Mouse (Mus musculus) liver, postnatal 0 days (tissue): ENCODE measurements at regions not wholly inside any gene's neighbourhood (a gene's known extent, or its start where the extent isn't known, plus 50 kb on each side); places are given as distances from the start of the nearest gene placed in this dataset.

Source experiments
- ATAC-seq: fragments of 200-750 bp; cut with Nextera tagmentation; 2 replicates; pipeline ENCODE4 v1.8.0; 2017; ENCODE audit warnings: mild to moderate bottlenecking, moderate library complexity
- DNase-seq: peaks from one replicate; pipeline ENCODE4 v3.0.0-alpha.2; 2016
- H3K27ac ChIP-seq: fragments of 300-500 bp; sonication (generic); 2 replicates; pipeline ENCODE4 v1.5.1; 2014; ENCODE audit warnings: antibody characterized with exemption, moderate library complexity, mild to moderate bottlenecking, low read depth
- H3K27me3 ChIP-seq: fragments of 300-500 bp; sonication (generic); 2 replicates; pipeline ENCODE4 v1.6.1; 2014; ENCODE audit warnings: low read length, control low read depth, mixed read lengths; ENCODE audit not compliant: insufficient read depth
- H3K36me3 ChIP-seq: fragments of 300-500 bp; sonication (generic); replicated peaks from 2 replicates; pipeline ENCODE4 v1.6.1; 2014; ENCODE audit warnings: mild to moderate bottlenecking, control low read depth, low read length, moderate library complexity, mixed read lengths; ENCODE audit not compliant: insufficient read depth
- H3K4me1 ChIP-seq: fragments of 300-500 bp; sonication (generic); 2 replicates; pipeline ENCODE4 v1.6.1; 2014; ENCODE audit warnings: antibody characterized with exemption, mild to moderate bottlenecking, control low read depth; ENCODE audit not compliant: insufficient read depth
- H3K4me2 ChIP-seq: fragments of 300-500 bp; sonication (generic); 2 replicates; pipeline ENCODE4 v1.6.1; 2014; ENCODE audit warnings: low read depth, mild to moderate bottlenecking, low read length, moderate library complexity, mixed read lengths
- H3K4me3 ChIP-seq: fragments of 300-500 bp; sonication (generic); 2 replicates; pipeline ENCODE4 v1.5.1; 2014; ENCODE audit warnings: low read depth, low read length
- H3K9ac ChIP-seq: fragments of 300-500 bp; sonication (generic); replicated peaks from 2 replicates; pipeline ENCODE4 v1.6.1; 2014; ENCODE audit warnings: mild to moderate bottlenecking, moderate library complexity
- H3K9me3 ChIP-seq: fragments of 300-500 bp; sonication (generic); 2 replicates; pipeline ENCODE4 v1.6.1; 2016; ENCODE audit warnings: mild to moderate bottlenecking, control low read depth, low read length, mixed read lengths
- CTCF ChIP-seq: sonication (generic); IDR thresholded peaks from 2 replicates; pipeline ENCODE4 v1.5.1; 2016; ENCODE audit warnings: antibody characterized with exemption, low read depth
- EP300 ChIP-seq: IDR thresholded peaks from 2 replicates; pipeline ENCODE4 v1.6.1; 2016; ENCODE audit warnings: antibody characterized with exemption, low read depth, mild to moderate bottlenecking
- WGBS: fragments of 180-500 bp; shearing (Covaris S2); extraction: QIAGEN DNeasy Blood & Tissue Kit; methylation state at CpG from one replicate; pipeline ENCODE4 v1.1.7; 2014; ENCODE audit not compliant: insufficient replicate concordance; 5-methylcytosine and 5-hydroxymethylcytosine counted together

- H3K36me3 ChIP-seq: no peaks in the 10 kb centered on the region
- H3K4me1 ChIP-seq: no peaks in the 10 kb centered on the region
- no peak overlapping the region for H3K4me3 ChIP-seq
- ATAC-seq (no peak), DNase-seq (no peak)
- no peaks in the 10 kb centered on the region for H3K9me3 ChIP-seq
- TF ChIP-seq EP300: no peak
- H3K4me2 ChIP-seq: no peak overlapping the region
- no peaks in the 10 kb centered on the region for H3K27me3 ChIP-seq
- H3K9ac ChIP-seq: no peak overlapping the region
- no peak overlapping the region for H3K27ac ChIP-seq
- 85% methylated on average over 8 of the region's 8 CpGs for WGBS
Measured at GRCm38 (mm10) chr13:60002098-60002497, 175.1 kb downstream of the Gas1 start.

DNA sequence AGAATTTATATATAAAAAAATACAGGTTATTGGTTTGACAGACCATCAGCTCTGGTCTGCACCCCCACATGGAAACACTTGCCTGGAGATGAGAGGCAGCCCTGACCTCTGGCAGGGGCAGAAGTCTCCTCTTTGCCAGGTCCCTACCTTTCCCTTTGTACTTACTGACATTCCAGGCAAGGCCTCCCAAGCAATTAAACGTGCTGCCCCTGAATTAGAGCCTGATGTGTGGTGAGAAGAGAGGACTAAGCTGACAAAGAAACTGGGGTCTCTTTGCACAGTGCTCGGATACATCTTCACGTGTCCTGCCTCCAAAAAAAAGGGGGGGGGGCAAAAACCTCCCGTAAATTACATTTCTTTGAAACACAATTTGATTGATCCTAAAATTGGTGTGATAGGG lies 175.5 kb downstream of the Gas1 start:
- Histone ChIP-seq H3K4me2 (no peak overlapping the region), H3K27me3 (no peaks in the 10 kb centered on the region), H3K4me3 (no peak overlapping the region), H3K4me1 (no peaks in the 10 kb centered on the region), H3K36me3 (no peaks in the 10 kb centered on the region), H3K27ac (no peak overlapping the region), H3K9me3 (no peaks in the 10 kb centered on the region), H3K9ac (no peak overlapping the region)
- ATAC-seq (no peak), DNase-seq (no peak)
- WGBS: 53% methylated on average over 4 of the region's 4 CpGs
- TF ChIP-seq EP300 (no peak), CTCF (no peak)

GRCm38 (mm10) chr13:60000618-60001347 lies 176.4 kb downstream of the Gas1 start:
- no peak for ATAC-seq

DNA sequence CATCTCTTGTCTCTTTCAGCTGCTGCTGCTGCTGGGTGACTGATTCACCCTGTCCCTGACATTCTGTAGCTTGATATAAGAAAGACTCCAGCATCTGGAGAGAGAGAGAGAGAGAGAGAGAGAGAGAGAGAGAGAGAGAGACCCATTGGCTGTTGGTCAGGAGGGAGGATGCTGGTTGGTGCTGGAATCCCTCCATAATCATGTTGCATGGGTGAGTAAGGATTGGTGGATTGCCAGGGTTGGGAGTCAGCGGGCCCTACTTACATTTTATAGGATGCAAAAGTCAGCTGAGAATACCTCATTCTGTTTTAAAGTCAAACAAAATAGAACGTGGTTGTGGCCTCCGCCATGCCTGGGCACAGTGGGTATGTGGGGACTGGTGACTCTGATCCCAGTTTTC lies 174.5 kb upstream of the Tut7 start:
- Histone ChIP-seq H3K9me3 (no peaks in the 10 kb centered on the region), H3K36me3 (no peaks in the 10 kb centered on the region), H3K4me2 (no peak overlapping the region), H3K4me3 (no peak overlapping the region), H3K9ac (no peak overlapping the region), H3K27me3 (no peaks in the 10 kb centered on the region), H3K27ac (no peak overlapping the region), H3K4me1 (no peaks in the 10 kb centered on the region)
- 81% methylated on average over 3 of the region's 3 CpGs for WGBS
- ATAC-seq: no peak
- TF ChIP-seq EP300 (no peak), CTCF (no peak)
- no peak for DNase-seq

More at GRCm38 (mm10) chr13:60000618-60001347, 176.4 kb downstream of the Gas1 start:
- H3K27ac ChIP-seq: no peak overlapping the region
- H3K36me3 ChIP-seq: no peaks in the 10 kb centered on the region
- H3K27me3 ChIP-seq: no peaks in the 10 kb centered on the region
- H3K4me3 ChIP-seq: no peak overlapping the region
- H3K4me1 ChIP-seq: no peaks in the 10 kb centered on the region
- 52% methylated on average over 8 of the region's 8 CpGs for WGBS
- H3K9me3 ChIP-seq: no peaks in the 10 kb centered on the region
- no peak for DNase-seq
- H3K9ac ChIP-seq: no peak overlapping the region
- no peak for TF ChIP-seq CTCF
- no peak for TF ChIP-seq EP300
- H3K4me2 ChIP-seq: no peak overlapping the region

GRCm38 (mm10) chr13:59996146-59996814 lies 173.3 kb upstream of the Tut7 start:
- Histone ChIP-seq H3K4me2 (no peak overlapping the region), H3K27me3 (no peaks in the 10 kb centered on the region), H3K4me3 (no peak overlapping the region), H3K27ac (no peak overlapping the region), H3K9me3 (no peaks in the 10 kb centered on the region), H3K9ac (no peak overlapping the region), H3K36me3 (no peaks in the 10 kb centered on the region), H3K4me1 (no peaks in the 10 kb centered on the region)
- no peak for TF ChIP-seq CTCF
- no peak for TF ChIP-seq EP300
- WGBS: 86% methylated on average over 13 of the region's 13 CpGs
- no peak for ATAC-seq
- DNase-seq: no peak

GRCm38 (mm10) chr13:59992780-59993501 lies 170.0 kb upstream of the Tut7 start:
- no peaks in the 10 kb centered on the region for H3K27me3 ChIP-seq
- WGBS: 63% methylated on average over 11 of the region's 11 CpGs
- H3K4me2 ChIP-seq: no peak overlapping the region
- H3K9ac ChIP-seq: no peak overlapping the region
- no peaks in the 10 kb centered on the region for H3K36me3 ChIP-seq
- no peak for TF ChIP-seq CTCF
- no peak for TF ChIP-seq EP300
- ATAC-seq: no peak
- H3K27ac ChIP-seq: no peak overlapping the region
- no peaks in the 10 kb centered on the region for H3K4me1 ChIP-seq
- no peak for DNase-seq
- no peaks in the 10 kb centered on the region for H3K9me3 ChIP-seq
- H3K4me3 ChIP-seq: no peak overlapping the region
